Mouse (Mus musculus): ENCODE results near the gene Pik3r4.
"Not testable (repeated sequence)": the region's sequence is repeated elsewhere in the genome, so short reads cannot be mapped to it uniquely, and the experiment has no call there.

Pik3r4 gene

DNA sequence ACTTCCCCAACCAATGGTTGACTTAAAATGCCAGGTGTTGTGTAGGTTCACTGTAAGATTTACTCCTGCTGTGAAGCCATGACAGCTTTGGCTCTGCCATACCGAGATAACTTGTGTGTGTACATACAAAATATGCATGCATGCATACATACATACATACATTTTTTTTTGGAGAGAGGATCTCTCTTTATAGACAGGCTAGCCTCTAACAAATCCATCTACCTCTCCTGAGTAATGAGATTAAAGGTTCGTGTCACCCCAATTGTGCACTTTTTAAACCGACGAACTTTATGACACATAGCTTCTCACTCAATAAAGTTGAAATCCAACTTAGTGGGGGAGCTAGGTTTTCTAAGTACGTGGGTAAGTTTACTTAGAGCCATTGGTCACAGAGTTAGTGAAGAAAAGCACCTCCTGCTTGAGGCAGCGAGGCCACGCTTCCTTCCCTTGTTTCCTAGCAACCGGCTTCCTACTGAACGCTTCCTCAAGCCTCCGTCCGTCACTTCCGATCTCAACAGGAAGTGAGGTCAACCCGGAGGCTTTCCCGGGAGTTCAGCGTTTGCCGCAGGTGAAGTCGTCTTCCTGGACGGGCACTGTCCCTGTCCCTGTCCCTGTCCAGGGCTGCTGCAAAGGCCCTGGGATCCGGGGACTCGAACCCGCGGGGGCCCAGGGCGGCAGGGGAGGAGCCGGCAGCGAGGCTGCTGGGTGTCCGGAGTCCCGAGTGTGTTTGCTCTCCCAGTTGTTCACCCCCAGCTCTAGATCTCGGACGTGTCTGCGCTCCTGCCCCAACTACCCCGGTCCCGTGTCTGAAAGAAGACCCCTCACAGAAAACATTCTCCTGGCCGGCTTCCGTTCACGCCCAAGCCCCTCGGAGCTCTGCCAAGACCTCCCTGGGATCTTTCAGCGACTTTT, at the start of gene Pik3r4:
TSS of gene Pik3r4 (plus strand) at position 519 of the 912 bp plus-strand sequence.
- peak; percentile 67 for DNase-seq (ENCODE audit: low spot score)

GRCm38 (mm10) chr9:105598906-105599305, 43.9 kb upstream of the Pik3r4 start:
- no peak for DNase-seq (ENCODE audit: low spot score)

DNA sequence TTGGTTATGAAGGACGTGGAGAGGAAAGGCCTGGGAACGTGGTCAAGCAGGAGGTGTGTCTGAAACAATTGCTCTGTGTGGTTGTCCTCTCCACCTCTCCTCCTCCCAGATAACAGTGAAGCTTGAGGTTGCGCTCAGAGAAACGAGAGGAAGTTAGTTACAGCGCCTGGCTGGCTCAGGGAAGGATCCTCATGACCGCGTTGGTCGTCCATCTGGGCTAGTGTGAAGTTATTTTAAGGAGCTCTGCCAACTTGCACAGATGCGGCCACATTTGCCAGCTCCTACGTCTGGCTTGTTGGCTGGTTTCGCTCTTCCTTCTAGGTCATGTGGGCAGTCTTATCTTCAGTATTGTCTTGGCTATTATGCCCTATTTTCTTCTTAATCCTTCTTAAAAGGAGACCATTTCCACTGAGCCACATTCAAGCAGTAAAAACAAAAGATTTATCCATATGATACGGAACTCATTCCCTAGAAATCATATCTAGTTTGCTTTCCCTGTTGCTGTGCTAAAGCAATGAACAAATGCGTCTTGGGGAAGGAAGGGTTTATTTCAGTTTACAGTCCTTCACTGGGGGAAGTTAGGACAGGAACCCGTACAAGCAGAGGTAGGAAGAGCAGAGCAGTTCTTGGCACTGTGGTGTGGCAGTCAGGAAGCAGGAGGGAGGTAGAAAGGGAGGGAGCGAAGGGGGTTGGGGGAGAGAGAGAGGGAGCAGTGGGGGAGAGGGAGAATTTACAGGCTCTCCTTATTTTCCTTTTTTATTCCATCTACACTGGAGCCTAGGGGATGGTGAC, 30.6 kb upstream of the Pik3r4 start:
- DNase-seq (ENCODE audit: low spot score) = no peak

DNA sequence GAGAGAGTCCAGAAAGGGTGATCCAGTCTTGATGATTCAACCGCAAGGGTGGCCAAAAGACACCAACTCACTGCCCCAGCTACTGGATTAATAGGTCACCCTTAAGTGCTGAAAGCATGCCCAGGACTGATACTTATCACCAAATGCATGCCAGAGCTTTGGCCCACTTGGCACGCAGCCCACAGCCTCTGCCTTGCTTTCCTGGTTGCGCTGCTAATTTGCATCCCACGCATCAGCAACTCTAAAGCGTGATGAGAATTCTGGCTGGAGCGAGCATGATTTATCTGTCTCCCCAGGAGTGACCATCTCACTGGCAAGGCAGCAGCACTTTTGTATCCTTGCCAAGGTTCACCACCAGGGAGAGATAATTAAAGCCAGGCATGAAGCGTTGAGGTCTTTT, 29.9 kb upstream of the Pik3r4 start:
- DNase-seq (ENCODE audit: low spot score) = peak; percentile 15

DNA sequence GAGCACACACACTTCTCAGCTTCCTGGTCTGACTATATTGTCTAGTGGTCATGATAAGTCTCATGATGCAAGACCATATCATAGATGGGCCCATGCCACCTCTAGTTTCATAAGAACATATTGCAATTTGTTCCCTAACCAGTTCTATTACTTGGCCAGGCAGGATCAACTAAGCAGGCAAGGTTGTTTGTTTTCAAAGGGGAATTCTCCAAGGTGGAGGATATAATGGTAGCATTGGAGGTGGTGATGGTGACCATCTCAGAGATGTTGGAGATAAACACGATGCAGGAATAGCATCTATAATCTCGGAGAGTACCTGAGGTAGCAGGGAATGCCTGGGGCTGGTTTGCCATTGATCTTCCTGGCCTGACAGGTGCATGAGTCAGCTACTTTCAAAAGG, 26.8 kb upstream of the Pik3r4 start:
- no peak for DNase-seq (ENCODE audit: low spot score)

DNA sequence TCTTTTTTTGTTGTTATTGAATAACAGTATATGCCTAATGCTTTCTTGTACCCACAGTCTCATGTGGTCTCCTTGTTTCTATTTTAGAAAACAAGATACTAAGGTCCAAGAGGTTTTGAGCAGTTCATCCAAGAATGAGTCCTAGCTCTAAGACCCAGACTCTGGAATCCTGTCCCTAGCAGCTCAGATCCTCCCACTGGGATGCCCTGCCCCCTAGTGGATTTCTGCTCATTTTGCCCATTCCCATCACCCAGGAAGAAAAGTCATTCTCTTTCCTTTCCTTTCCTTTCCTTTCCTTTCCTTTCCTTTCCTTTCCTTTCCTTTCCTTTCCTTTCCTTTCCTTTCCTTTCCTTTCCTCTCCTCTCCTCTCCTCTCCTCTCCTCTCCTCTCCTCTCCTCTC, 25.5 kb upstream of the Pik3r4 start:
- DNase-seq (ENCODE audit: low spot score) = not testable (repeated sequence)

GRCm38 (mm10) chr9:105633961-105634360, 8.8 kb upstream of the Pik3r4 start:
- DNase-seq (ENCODE audit: low spot score) = no peak

GRCm38 (mm10) chr9:105641377-105641776, 1.4 kb upstream of the Pik3r4 start:
- not testable (repeated sequence) for DNase-seq (ENCODE audit: low spot score)

DNA sequence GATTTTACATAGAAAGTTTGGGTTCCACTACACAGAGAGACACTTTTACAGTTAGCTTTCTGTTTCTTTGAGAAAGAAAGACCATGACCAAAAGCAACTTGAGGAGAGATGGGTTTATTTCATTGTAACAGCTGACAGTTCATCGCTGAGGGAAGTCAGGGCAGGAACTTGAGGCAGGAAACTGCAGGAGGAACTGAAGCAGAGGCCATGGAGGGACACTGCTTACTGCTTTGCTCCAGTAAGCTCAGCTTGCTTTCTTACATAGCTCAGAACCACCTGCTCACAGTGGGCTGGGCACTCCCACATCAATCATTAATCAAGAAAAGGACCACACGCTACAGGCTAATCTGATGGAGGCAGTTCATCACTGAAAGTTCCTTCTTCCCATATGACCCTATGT, 13.4 kb downstream of the Pik3r4 start:
- no peak for DNase-seq (ENCODE audit: low spot score)

DNA sequence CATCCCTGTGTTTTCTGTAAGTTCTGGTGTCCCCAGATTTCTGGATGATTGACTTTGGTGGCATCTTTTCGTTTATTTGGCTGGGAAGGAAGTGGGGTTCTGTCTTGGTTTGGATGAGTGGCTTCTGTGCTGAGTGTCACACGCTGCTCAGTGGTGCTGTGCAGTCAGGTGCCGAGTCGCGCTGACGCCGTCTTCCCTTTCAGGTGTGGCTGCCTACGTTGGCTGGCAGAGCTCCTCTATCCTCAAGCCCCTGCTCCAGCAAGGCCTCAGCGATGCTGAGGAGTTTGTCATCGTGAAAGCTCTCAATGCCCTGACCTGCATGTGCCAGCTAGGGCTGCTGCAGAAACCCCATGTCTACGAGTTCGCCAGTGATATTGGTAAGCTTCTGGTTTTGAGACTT, 15.4 kb downstream of the Pik3r4 start:
- no peak for DNase-seq (ENCODE audit: low spot score)

- no peak for DNase-seq (ENCODE audit: low spot score)
Observed at GRCm38 (mm10) chr9:105659877-105660276, 17.1 kb downstream of the Pik3r4 start.

GRCm38 (mm10) chr9:105665269-105665668, 22.5 kb downstream of the Pik3r4 start:
- no peak for DNase-seq (ENCODE audit: low spot score)

DNA sequence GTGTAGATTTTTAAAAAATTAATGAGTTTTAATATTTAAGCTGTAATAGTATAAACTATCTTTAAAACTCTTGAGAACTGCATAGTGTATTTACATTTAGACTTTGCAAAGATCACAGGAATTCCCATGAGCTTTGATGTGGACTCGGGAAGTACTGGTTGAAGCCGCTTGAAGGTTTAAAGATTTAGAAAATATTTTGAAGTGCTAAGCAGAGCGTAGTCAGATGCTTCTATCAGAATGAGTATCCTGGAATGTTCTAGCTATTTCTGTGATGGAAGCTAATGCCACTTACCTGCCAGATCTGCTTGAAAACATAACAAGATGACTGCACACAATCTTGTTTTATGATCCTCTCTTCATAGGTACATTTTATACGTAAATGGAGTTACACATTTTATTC, 28.1 kb downstream of the Pik3r4 start:
- DNase-seq (ENCODE audit: low spot score) = no peak

- no peak for DNase-seq (ENCODE audit: low spot score)
Observed at GRCm38 (mm10) chr9:105672032-105672431, 29.3 kb downstream of the Pik3r4 start.

DNA sequence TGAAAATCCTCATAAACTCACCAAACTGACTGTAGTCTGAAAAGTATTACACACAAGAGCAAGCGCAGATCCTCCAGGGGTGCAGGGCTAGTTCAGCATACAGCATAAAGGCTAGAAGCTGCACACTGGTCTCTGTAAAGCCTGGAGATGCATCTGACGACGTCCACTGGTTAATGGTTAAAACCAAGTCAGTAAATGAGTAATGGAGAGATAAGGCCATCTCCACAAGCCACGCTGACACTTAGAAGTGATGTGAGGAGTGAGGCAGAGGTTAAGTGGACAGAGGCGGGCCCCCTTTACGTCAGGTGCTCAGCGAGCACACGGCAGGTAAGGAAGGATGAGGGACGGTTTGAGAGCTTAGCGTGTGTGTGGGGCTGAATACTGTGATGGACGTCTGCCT, 33.2 kb downstream of the Pik3r4 start:
- no peak for DNase-seq (ENCODE audit: low spot score)

DNA sequence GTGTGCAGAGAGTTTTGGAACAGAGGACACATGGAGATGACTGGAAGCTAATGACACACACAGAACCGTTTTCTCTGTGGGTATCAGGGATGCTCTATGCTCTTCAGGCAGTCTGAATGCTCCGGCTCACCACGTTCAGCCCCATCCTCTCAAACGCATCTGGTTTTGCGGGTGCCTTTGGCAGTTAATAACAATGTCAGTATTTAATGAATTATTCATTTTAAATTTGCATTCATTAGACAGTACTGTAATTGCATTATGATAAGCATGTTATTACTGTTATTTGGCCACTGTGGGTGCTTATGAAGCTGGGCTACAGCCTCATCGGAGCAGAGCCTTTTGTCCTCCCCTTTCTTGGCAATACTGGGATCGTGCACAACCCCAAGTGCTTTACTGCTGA, 38.6 kb downstream of the Pik3r4 start:
- no peak for DNase-seq (ENCODE audit: low spot score)

- DNase-seq (ENCODE audit: low spot score) = no peak
Observed at GRCm38 (mm10) chr9:105684549-105685165, 41.9 kb downstream of the Pik3r4 start.

DNA sequence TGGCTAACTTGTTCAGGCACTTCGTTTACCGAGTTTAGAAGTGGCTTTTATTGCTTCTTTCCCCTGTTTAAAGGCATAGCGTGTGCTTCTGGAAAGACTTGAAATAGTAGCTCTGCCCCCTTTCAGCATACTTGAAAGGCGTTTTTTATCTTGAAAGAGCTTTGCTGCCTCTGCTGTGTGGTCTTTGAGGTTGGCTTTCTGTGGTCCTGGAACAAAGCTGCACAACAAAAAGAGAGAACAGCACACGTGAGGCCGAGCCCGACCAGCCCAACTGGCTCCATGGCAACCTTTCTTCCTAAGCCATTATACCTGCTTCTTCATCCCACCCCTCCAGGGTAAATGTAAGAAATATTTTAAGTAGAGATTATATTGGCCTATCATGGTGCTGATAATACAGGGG, 46.7 kb downstream of the Pik3r4 start:
- DNase-seq (ENCODE audit: low spot score) = no peak

DNA sequence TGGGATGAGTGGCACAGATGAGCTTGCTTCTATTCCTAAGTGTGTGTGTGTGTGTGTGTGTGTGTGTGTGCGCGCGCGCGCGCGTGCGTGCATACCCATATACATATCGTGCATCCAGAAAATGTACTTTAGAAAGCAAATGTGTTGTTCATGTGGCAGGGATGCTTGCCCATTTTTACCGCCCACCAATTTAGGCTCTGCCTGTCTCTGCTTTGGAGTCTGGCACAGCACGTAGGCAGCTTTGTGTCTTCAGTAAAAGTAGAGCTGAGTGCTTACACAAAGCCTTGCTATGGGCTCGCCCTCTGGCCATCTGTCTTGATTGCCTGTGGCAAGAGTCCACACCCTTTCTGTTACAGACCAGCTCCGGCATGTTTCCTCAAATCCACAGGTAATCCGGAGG, 49.7 kb downstream of the Pik3r4 start:
- no peak for DNase-seq (ENCODE audit: low spot score)

GRCm38 (mm10) chr9:105693056-105693455, 50.3 kb downstream of the Pik3r4 start:
- DNase-seq (ENCODE audit: low spot score) = no peak

- peak; percentile 80 for DNase-seq (ENCODE audit: low spot score)
Observed at GRCm38 (mm10) chr9:105693854-105694253, 51.1 kb downstream of the Pik3r4 start.

DNA sequence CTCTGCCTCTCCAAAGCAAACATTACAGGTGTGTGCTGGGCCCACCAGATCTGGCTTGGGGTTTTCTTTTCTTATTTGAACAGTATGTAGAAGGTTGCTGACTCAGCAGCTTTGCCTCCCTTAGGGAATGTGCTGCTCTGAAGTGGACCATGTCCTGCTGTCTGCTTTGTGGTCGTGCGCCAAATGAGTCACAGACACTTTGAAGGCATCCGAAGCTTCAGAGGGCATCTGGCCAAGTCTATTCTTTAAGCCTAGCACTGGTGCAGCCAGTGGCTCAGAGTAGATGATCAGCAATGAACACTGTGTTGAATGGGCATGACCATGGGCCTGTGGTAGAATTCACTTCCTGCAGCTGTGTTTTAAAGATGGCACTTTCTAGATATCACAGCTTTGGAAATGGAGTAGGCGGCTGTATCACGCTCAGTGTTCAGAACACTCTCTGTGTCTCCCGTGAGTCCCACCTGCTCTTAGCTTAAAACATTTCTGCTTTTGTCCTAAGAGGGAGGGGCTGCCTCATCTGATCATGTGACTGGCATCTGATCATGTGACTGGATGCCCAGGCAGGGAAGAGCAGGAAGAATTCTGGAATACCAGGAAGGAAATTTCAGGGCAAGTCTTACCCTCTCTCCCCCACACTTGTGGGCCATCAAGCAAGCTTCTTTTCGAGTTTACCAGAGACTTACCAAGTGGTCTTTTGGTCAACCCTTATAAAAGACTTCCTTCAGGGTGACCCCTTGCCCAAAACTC, 54.2 kb downstream of the Pik3r4 start:
- no peak for DNase-seq (ENCODE audit: low spot score)

All from ovary, postnatal 10 days (tissue).